ENCODE assay signal across 26 mouse cellular contexts in genomic region chr14:121785394-121785793, GRCm38 (mm10).
"Had no signal": no experiment of that assay in that cellular context is flagged by ENCODE, and none has a peak within 500 bp of the region (broad histone marks: within the 10 kb centered on the region; RNA-seq: fewer than 3 reads in every experiment).

No protein-coding gene starts in this region.

- DNase-seq: cerebellum, adult 9-10 months; cerebellum, adult 9-11 months; cerebellum, postnatal 10 days; cerebellum, postnatal 14 days; cerebellum, postnatal 25 days; cerebellum, postnatal 36 days; embryo, embryonic 11 days; forebrain, postnatal 0 days; gastrocnemius, adult 2 months; gastrocnemius, postnatal 10 days; gastrocnemius, postnatal 14 days; gastrocnemius, postnatal 25 days; gastrocnemius, postnatal 36 days; heart, adult 18-20 months; heart, adult 2 months had no signal

- H3K9me3 ChIP-seq: embryonic facial prominence, embryonic 10.5 days; embryonic facial prominence, embryonic 12.5 days; embryonic facial prominence, embryonic 13.5 days; embryonic facial prominence, embryonic 15.5 days; forebrain, embryonic 10.5 days; forebrain, embryonic 12.5 days; forebrain, embryonic 13.5 days; forebrain, embryonic 15.5 days had no signal

- H3K36me3 ChIP-seq: embryonic facial prominence, embryonic 10.5 days; embryonic facial prominence, embryonic 12.5 days; embryonic facial prominence, embryonic 13.5 days; embryonic facial prominence, embryonic 15.5 days; forebrain, embryonic 10.5 days; forebrain, embryonic 12.5 days; forebrain, embryonic 15.5 days had no signal

- H3K4me2 ChIP-seq: embryonic facial prominence, embryonic 12.5 days; embryonic facial prominence, embryonic 13.5 days; embryonic facial prominence, embryonic 15.5 days; forebrain, embryonic 12.5 days; forebrain, embryonic 13.5 days; forebrain, embryonic 15.5 days had no signal

- H3K27me3 ChIP-seq: embryonic facial prominence, embryonic 12.5 days; embryonic facial prominence, embryonic 13.5 days; embryonic facial prominence, embryonic 15.5 days; forebrain, embryonic 12.5 days; forebrain, embryonic 13.5 days; forebrain, embryonic 15.5 days had no signal

- H3K4me3 ChIP-seq: embryonic facial prominence, embryonic 10.5 days; embryonic facial prominence, embryonic 12.5 days; embryonic facial prominence, embryonic 13.5 days; embryonic facial prominence, embryonic 15.5 days; erythroblast, embryonic 14.5 days; forebrain, embryonic 10.5 days; forebrain, embryonic 12.5 days; forebrain, embryonic 13.5 days; forebrain, embryonic 15.5 days; gastrocnemius, adult 2 months; heart, adult 2 months had no signal

- H3K27ac ChIP-seq: embryonic facial prominence, embryonic 10.5 days; embryonic facial prominence, embryonic 12.5 days; embryonic facial prominence, embryonic 13.5 days; embryonic facial prominence, embryonic 15.5 days; forebrain, embryonic 10.5 days; forebrain, embryonic 12.5 days; forebrain, embryonic 13.5 days; forebrain, embryonic 15.5 days; gastrocnemius, adult 2 months; heart, adult 2 months had no signal

- H3K9ac ChIP-seq: embryonic facial prominence, embryonic 12.5 days; embryonic facial prominence, embryonic 13.5 days; embryonic facial prominence, embryonic 15.5 days; forebrain, embryonic 12.5 days; forebrain, embryonic 13.5 days; forebrain, embryonic 15.5 days; forebrain, postnatal 0 days had no signal

- H3K4me1 ChIP-seq: forebrain, embryonic 12.5 days; forebrain, embryonic 13.5 days; forebrain, embryonic 15.5 days had no signal

- ATAC-seq: forebrain, embryonic 13.5 days; forebrain, embryonic 14.5 days; forebrain, embryonic 15.5 days; forebrain, embryonic 16.5 days; forebrain, postnatal 0 days had no signal
